Mouse (Mus musculus) brain, embryonic 18.5 days (tissue): Measurements from ENCODE around the gene Pa2g4.
"Not testable (repeated sequence)": the region's sequence is repeated elsewhere in the genome, so short reads cannot be mapped to it uniquely, and the experiment has no call there.

ENCODE experiments used
- DNase-seq: peaks from one replicate; pipeline ENCODE4 v3.0.0-alpha.2; 2012; ENCODE audit warnings: low read depth, low spot score

Gene Pa2g4

GRCm38 (mm10) chr10:128565788-128566531 is at the start of gene Pa2g4:
Gene Pa2g4, minus strand, starts transcription at chr10:128565987.
- DNase-seq, result peak; percentile 98

DNA sequence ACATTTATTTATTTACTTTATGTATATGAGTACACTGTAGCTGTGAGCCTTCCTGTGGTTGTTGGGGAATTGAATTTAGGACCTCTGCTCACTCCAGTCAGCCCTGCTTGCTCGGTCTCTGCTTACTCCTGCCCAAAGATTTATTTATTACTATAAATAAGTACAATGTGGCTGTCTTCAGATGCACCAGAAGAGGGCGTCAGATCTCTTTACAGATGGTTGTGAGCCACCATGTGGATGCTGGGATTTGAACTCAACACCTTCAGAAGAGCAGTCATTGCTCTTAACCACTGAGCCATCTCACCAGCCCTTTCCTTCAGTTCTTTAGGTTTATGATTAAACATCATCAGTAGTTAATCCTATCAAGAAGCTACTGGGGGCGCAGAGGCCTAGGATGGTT is 49.1 kb upstream of the Pa2g4 start:
- no peak for DNase-seq

- DNase-seq, result not testable (repeated sequence)
These were observed 48.0 kb upstream of the Pa2g4 start for GRCm38 (mm10) chr10:128613820-128614219.

DNA sequence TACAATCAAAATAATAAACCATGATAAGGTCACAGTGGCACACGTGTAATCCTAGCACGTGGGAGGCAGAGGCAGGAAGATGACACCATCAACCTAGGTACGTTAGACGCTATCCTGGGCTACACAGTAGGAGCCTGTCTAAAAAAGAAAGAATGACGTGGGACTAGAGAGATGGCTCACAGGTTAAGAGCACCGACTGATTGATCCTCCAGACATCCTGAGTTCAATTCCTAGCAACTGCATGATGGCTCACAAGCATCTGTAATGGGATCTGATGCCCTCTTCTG is 47.3 kb upstream of the Pa2g4 start:
- no peak for DNase-seq

DNA sequence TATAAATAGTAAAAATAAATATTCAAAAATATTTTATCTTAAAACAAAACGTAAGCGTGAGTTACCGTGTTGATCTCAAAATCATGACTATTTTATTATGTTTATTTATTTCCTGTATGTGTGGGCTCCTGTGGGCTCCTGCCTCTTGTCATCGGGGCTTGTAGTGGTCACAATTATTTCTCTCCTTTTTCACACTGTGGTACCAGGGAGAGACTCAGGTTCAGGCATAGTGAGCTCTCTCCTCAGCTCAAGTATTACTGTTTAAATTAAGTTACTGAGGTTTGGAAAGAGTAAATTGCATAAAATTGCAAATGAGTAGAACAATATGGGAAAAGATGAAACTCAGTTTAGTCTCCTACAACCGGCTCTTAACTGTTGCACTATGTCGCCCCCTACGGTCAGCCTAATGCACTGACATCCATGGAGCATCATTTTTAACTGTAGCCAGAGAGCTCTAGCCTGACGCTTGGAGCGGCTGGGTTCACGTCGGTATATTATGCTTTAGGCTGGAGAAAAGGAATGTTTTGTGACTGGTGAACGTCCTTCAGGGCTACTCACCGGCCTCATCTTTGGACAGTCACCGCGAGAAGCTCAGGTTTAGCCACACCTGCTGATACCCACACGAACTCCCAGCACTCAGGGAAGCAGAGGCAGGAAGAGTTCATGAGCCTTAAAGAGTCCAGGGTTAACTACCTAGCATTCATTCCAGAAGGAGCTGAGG is 46.8 kb upstream of the Pa2g4 start:
- DNase-seq, result peak; percentile 60

GRCm38 (mm10) chr10:128606483-128606882 is 40.7 kb upstream of the Pa2g4 start:
- no peak for DNase-seq

GRCm38 (mm10) chr10:128602470-128603128 is 36.8 kb upstream of the Pa2g4 start:
- DNase-seq, result no peak

DNA sequence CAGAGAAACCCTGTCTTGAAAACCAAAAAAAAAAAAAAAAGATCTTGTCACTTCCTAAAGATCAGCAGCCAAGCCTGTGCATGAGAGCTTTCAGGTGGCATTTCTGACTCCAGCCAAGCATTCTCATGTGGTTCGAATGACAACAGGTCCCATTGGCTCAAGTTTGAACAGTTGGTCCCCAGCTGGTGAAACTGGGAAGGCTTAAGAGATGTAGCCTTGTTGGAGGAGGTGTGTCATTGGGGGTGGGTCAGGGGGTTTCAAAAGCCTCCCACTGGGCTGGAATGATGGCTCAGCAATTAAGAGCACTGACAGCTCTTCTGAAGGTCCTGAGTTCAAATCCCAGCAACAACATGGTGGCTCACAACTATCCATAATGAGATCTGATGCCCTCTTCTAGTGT is 35.7 kb upstream of the Pa2g4 start:
- no peak for DNase-seq

DNA sequence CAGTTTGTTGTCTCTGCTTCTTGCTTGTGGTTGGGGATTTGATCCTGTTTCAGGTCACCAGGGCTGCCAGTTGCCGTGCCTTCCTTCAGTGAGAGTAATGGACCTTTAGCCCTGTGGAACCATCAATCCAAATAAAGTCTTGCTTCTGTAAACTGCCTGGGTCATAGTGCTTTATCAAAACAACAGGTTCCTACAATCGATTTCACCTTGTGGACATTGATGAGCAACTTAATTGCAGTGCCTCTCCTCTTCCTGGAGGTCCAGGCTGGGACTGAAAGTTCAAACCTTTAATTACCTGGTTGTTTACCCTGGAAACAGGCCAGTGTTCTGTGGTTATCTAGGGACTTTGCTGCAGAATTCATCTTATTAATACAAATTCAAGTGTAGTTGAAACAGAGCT is 32.7 kb upstream of the Pa2g4 start:
- no peak for DNase-seq

DNA sequence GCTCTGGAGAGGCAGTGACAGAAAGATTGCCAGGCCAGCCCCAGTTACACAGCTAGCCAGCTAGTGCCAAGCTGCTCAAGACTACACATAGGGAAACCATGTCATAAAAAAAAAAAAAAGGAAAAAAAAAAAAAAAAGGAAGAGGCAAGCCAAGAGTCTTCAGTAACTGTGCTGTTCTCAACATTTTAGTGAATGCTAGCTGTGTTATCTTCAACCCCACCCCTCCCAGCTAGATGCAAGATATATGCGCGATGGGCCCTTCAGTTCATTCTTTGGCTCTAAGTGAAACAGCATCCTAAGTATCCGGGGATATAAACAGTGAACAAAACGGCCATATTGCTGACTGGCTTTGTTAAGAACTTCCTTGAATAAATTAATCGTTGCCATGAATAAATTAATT is 27.0 kb upstream of the Pa2g4 start:
- no peak for DNase-seq

GRCm38 (mm10) chr10:128591436-128591835 is 25.6 kb upstream of the Pa2g4 start:
- no peak for DNase-seq

GRCm38 (mm10) chr10:128590193-128590690 is 24.5 kb upstream of the Pa2g4 start:
- no peak for DNase-seq

- DNase-seq, result no peak
These were observed 23.8 kb upstream of the Pa2g4 start, which contains the start of gene Erbb3 for GRCm38 (mm10) chr10:128589464-128590192. Gene Erbb3, minus strand, starts transcription at chr10:128589652.

GRCm38 (mm10) chr10:128588775-128589463 is 23.1 kb upstream of the Pa2g4 start:
- DNase-seq, result no peak

DNA sequence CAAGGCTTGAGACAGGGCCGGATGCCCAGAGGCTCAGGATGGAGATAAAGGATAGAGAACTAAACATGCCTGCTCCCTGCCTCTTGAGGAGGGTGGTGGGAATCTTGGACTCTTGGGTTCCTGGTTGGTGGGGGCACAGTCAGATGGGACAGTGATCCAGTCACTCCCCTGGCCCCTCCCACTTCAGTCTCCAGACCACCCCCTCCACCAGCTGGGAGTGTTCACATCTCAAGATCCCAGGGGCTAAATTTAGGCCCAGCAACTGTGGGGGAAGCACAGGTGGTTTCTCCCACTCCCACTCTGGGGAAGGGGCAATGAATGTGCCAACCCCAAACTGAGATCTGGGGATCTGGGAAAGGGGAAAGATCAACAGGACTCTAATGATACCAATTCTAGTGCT is 22.3 kb upstream of the Pa2g4 start:
- DNase-seq, result no peak

DNA sequence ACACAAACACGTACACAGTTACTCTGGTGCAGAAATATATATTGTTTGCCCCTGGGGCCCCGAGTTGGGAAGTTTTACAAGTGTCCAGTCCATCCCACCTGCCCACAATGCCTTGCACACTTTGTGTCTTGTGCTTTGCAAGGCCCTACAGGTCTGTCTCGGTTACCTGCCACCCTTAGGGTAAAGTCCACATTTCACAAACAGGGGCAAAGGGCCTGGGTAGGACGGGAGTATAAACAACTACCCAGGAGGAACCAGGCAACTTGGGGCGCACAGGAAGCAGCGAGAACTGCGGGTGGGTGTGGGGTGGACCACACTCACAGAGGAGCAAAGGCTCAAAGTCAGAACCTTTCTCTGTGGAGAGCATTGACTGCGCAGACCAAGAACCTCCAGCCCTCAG is 21.9 kb upstream of the Pa2g4 start:
- no peak for DNase-seq

DNA sequence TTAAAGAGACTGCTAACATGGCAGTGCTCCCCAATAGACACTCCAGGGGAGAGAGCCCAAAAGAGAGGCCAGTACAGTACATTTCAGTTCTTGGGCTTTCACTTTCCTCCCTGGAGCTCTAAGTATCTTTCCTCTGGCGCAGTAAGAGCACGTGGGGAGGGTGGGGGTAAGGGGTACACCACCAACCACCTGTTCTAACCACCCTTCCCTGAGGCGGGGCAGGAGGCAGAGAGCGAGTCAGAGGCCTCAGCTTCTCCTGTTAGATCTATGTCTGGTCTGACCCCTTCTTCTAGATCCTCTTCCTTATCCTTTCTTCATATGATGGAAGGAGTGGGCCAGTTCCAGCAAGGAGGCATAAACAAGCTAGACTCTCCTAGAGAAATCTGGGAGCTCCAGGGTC is 21.3 kb upstream of the Pa2g4 start:
- DNase-seq, result no peak

GRCm38 (mm10) chr10:128586546-128586945 is 20.8 kb upstream of the Pa2g4 start:
- no peak for DNase-seq

- no peak for DNase-seq
These were observed 18.6 kb upstream of the Pa2g4 start for GRCm38 (mm10) chr10:128584386-128584785.

DNA sequence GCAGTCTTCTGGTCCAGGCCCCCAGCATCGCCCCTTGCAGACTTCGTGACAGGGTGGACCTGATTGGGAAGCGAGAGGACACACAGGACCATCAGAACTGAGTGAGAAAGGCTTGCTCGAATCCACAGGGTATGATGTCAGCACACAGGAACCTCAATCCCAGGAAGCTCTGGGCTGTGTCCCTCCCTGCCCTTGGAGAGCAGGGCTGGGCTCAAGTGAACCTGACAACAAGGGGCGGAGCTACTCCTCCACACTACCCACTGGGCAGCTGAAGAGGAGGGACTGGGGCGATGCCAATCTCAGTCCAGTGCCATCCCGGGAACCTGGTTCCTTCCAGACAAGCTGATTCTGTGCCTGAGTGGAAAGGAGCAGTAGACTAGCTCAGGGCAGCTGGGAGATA is 17.9 kb upstream of the Pa2g4 start:
- DNase-seq, result no peak

DNA sequence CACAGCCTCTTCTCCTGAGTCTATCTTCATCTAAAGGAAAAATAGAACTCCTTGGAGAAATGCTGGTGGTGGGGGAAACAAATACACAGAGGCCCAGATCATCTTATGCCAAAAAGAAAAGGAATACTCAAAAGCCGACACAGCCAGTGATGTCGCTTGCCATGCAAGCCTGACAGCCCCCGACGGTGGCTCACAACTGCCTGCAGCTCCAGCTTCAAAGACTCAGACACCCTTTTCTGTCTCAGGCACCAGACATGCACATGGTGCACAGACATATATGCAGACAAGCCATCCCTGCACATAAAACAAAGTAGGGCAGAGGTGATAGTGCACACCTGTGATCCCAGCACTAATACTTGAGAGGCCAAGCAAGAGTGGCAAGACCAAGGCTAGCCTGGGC is 13.9 kb upstream of the Pa2g4 start:
- DNase-seq, result no peak
